Mouse (Mus musculus) kidney, adult 2 months (tissue): ENCODE results near the gene Chrm2.

Source experiments
- CTCF ChIP-seq: fragments of 200-500 bp; conservative IDR thresholded peaks from 2 replicates; pipeline ENCODE4 v1.5.1; 2011; ENCODE audit warnings: low read depth, mild to moderate bottlenecking, control low read depth, low read length, moderate library complexity, mixed read lengths; ENCODE audit not compliant: insufficient read depth, insufficient read length
- POLR2A ChIP-seq: fragments of 200-500 bp; IDR thresholded peaks from one replicate; pipeline ENCODE4 v1.6.1; 2011; ENCODE audit warnings: low read depth, low read length, control low read depth

GRCm38 (mm10) chr6:36464008-36464407 lies 76.1 kb downstream of the Chrm2 start:
- TF ChIP-seq CTCF (no peak), POLR2A (no peak)
